Mouse (Mus musculus) large intestine, adult 2 months (tissue): ENCODE data around the gene Rasgef1b. TPM values are rescaled to one million over a fixed set of nuclear protein-coding genes. Genes with fewer than 3 reads are reported as not detected.
A peak's percentile ranks its signal among the peaks of the same experiment; 100 is the strongest.

Experiments
- DNase-seq: peaks from one replicate; pipeline ENCODE4 v3.0.0-alpha.2; 2012; ENCODE audit warnings: low read depth, low spot score
- WGBS: fragments of 180-500 bp; shearing (Covaris S2); methylation state at CpG from one replicate; pipeline ENCODE4 v1.1.7; 2018; 5-methylcytosine and 5-hydroxymethylcytosine counted together
- polyA plus RNA-seq: library from polyadenylated mRNA; depleted of rRNA; stranded (reverse); fragments of >200 nt; gene quantifications from 2 replicates; pipeline ENCODE4 v1.2.3, GENCODE M21; 2012

Rasgef1b gene
- polyA plus RNA-seq, 1 experiment, result 5.1 TPM

DNA sequence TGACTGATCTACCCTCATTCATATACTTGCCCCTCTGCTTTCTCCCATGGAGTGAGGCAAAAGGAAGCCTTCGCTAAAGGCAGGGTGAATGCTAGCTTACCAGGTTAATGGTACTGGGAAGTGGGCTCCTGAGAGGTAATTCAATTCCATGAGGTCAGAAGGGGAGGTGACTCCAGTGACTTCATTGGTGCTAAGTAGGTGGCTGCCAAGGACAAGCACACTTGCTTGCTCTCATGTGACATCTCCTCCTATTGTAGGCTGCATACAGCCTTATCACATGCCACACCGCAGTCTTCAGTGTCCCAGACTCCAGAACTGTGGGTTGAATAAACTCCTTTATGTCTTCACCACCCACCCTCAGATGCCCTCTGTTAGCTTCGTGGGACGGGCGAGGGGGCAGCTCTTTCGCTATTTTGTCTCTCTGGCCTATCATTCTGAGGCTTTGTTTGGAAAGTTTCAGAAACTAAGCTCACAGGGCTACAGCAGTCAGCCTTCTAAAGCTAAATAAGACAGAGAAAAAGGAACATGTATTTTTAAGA, 441.1 kb downstream of the Rasgef1b start:
- WGBS, result 93% methylated on average over 6 of the region's 6 CpGs
- no peak for DNase-seq

- WGBS, result 69% methylated on average over 6 of the region's 6 CpGs
Observed at GRCm38 (mm10) chr5:99286575-99286974, 442.3 kb downstream of the Rasgef1b start.

DNA sequence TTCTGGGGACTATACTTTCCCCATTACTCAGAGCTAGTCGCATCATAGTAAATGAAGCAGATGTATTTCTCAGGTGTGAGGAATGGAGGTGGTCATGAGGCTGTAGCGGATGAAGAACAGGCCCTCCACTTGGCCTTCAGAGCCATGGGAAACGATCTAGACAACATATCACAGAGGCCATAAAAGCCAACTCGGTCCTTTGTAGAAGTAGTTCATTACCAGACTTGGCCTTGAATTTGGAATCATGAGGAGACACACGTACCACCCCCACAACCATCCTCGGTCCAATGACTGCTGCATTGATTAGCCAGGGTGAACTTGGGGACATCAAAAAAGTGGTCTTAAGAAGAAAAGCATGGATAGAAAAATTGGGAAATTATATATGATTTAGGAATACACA, 442.8 kb downstream of the Rasgef1b start:
- 47% methylated on average over 6 of the region's 6 CpGs for WGBS
- no peak for DNase-seq

More at GRCm38 (mm10) chr5:99286575-99286974, 442.3 kb downstream of the Rasgef1b start:
- DNase-seq, result no peak

- DNase-seq, result peak; percentile 89
- WGBS, result 27% methylated on average over 7 of the region's 7 CpGs
Observed at GRCm38 (mm10) chr5:99284369-99284768, 444.5 kb downstream of the Rasgef1b start.

DNA sequence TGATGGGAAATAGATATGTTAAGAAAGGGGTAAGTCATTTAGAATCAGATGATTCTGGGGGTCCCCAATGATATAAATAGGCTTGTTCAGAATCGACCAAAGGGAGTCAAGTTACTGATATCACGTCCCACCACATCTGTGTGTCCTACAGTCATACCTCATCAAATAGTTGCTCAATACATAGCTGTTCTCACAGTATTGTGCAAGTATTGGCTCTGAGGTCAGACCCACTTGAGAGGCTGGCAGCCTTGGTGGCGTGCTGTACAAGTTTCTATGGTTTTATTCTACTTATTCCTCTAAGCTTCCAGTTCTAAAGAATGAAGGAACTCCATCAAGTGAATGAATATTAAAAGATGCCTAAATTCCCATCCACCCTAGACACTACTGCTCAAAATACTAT, 445.2 kb downstream of the Rasgef1b start:
- no peak for DNase-seq
- WGBS, result 64% methylated on average over 3 of the region's 3 CpGs

- no peak for DNase-seq
- 90% methylated on average over 5 of the region's 5 CpGs for WGBS
Observed at GRCm38 (mm10) chr5:99280536-99280935, 448.3 kb downstream of the Rasgef1b start.

DNA sequence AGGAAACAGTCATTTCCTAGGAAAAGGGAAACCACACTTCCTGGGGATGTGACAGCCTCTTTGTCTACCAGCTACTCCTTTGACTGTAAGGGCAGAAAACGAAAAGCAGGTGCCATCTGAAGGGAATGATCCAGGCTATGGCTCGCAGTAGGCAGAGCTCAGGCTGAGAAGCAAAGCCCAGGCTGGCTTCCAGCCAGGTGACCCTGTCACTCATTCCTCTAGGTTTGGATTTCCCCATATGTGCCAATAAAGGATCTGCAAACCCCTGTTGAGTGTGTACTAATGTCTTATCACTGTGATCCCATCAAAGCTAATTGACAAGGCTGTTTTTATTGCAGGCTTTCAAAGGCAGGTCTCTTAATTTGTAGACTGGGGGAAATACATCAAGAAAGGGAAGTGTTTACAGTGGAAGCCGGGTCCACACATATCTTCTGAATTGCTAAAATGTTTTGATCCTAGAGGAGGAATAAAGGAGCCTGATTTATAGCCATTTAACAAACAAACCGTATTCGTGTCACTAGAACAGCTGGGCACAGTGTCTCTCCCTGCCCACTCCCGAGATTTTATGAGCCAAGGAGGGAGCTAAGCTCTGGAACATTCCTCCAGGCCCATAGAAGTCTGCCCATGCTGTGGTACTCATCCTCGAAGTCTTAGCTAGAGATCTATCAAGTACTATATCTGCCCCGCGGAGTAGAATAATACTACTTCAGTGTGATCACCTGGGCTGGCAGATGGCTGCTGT, 449.7 kb downstream of the Rasgef1b start:
- WGBS, result 14% methylated on average over 9 of the region's 9 CpGs

DNA sequence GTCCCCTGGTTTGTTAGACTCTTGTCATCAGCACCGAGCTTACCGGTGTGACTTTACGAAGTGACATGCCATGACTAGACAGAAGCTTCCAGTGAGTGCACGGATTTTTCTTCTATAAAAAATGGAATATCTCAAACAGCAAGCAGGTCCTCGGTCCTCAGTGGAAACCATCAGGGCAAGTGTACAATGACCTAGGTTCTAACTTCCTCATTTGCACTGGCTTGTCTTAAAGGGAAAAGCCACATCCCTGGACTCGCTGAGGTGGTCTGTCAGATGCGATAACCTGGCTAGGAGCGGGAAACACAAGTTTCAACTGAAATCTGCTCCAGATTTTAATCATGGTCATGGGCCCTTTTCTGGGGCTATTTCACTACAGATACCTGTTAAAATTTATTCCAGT, 450.5 kb downstream of the Rasgef1b start:
- no peak for DNase-seq
- 78% methylated on average over 8 of the region's 8 CpGs for WGBS

More for the DNA sequence above, 449.7 kb downstream of the Rasgef1b start:
- no peak for DNase-seq

DNA sequence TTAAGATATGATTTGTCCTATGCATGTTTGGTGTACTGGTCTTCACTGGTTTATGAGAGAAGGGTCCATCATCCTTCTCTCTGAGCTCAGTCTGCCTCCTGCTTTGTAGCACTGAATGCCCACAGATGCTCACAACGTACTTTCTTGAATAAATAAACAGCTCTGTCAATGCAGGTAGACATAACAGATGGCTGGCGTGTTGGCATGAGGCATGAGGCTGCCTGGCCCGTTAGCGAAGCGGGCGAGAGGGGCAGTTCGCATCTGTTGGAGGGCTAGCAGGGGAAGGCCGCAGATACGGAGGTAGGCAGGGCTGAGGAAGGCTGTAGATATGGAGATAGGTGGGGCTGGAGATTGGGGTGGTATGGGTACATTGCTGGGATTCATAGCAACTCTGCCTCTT, 451.3 kb downstream of the Rasgef1b start:
- DNase-seq, result no peak
- WGBS, result 90% methylated on average over 9 of the region's 9 CpGs

DNA sequence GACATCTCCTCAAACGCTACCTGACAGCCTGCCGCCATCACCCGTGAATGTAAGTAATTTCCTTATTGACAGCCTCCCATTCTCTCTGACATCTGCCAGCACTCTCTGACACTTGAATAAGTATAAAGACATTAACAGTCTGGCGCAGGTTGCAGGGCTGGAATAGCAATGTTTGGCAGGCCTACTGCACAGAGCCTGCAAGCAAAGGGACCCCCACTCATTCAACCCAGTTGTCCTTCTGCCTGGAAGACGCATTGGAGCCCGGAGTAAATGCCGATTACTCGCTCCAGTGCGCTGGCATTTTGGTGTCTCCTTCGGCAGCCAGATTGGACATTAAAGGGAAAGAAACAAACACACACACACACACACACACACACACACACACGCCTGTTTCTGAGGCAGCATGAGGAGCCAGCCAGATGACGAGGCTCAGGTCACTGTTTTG, 454.7 kb downstream of the Rasgef1b start:
- DNase-seq, result no peak
- WGBS, result 71% methylated on average over 12 of the region's 12 CpGs

GRCm38 (mm10) chr5:99271531-99271930, 457.3 kb downstream of the Rasgef1b start:
- DNase-seq, result no peak
- 33% methylated on average over 1 of the region's 1 CpGs for WGBS

- DNase-seq, result no peak
Observed at GRCm38 (mm10) chr5:99269131-99269530, 459.7 kb downstream of the Rasgef1b start.

DNA sequence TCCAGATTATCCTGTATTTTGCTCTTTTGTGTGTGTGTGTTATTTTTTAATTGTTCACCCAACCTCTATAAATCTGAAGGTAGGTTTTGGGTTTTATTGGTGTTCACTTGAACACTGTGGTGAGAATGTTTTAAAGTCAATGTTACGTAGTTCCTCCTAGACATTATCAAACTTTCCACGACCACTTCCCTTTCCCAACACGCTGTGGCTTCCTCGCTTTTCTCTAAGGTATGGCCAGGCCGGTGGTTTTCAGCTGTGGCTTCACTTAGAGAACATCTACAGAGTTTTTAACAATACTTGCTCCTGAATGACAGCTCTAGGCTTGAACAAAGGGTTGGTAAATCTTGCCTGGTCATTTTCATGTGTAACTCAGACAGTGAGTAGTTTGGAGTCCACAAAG, 461.5 kb downstream of the Rasgef1b start:
- WGBS, result 81% methylated on average over 5 of the region's 5 CpGs

More at GRCm38 (mm10) chr5:99269131-99269530, 459.7 kb downstream of the Rasgef1b start:
- WGBS, result 59% methylated on average over 2 of the region's 2 CpGs

DNA sequence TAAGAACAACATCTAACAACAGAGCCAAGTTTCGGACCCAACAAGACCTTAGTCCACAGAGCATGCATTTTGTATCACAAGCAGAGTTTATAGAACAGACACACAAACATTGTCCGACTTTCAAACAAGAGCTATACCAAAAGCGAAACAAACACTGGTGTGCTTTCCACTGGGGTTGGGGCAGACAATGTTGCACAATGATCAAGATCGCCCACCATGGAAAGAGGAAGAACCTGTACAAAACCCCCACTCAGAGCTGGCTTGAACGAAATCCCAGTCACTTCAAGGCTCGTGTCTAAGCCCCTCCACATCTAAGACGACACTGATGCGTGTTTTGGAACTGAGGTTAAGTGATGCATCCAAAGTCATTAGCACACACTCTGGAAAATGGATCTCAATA, 462.6 kb downstream of the Rasgef1b start:
- DNase-seq, result no peak
- 91% methylated on average over 8 of the region's 8 CpGs for WGBS

More for the DNA sequence above, 461.5 kb downstream of the Rasgef1b start:
- DNase-seq, result no peak

GRCm38 (mm10) chr5:99262197-99262920, 466.5 kb downstream of the Rasgef1b start:
- no peak for DNase-seq
- 52% methylated on average over 6 of the region's 6 CpGs for WGBS

DNA sequence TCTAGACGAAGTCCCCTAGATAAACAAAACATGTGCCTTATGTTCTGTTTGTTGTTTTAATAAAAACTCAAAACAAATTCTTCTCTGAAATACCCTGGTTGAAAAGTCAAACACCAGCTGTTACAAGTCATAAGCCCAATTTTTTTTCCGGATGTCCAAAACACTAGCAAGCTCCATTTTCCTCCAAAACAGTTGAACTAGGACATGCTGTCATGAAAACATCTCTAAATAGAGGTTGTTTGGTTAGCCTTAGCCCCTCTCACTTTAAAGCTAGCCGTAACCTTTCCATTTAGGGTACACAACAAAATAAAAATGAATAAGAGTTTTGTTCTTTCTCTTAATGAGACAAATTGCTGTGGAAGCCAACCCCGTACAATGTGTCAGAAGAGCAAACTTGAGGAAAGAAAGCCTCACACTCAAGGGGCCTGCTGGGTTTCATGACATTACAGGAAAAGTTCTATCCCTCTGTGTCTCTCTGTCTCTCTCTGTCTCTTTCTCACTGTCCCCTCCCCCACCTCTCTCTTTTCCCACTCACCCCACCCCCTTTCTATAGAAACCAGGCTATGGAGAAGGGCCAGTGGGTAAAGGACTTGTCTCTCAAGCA, 467.6 kb downstream of the Rasgef1b start:
- 89% methylated on average over 4 of the region's 4 CpGs for WGBS
- DNase-seq, result no peak

DNA sequence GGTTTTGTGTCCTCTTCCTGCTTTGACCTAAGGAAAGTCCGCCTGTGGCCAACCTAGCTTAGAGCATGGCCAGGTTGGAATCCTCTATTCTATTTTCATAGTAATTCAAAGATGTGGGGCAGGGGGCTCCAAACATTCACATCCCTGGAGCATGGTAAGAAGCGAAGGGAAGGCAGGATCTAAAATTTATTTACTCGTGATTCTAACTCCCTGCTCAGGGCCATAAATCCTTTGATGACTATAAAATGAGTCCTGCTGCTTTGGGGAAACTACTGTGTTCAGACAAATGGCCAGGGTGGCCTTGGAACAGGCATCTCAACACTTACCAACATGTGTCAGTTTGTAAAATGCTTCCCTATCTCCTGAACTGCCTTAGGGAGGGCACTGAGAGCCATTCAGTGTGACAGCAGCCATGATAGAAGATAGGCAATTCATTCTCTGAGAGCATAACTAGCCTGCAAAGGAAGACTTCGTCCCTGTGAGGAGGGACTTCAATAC, 470.8 kb downstream of the Rasgef1b start:
- no peak for DNase-seq
- 55% methylated on average over 4 of the region's 4 CpGs for WGBS

DNA sequence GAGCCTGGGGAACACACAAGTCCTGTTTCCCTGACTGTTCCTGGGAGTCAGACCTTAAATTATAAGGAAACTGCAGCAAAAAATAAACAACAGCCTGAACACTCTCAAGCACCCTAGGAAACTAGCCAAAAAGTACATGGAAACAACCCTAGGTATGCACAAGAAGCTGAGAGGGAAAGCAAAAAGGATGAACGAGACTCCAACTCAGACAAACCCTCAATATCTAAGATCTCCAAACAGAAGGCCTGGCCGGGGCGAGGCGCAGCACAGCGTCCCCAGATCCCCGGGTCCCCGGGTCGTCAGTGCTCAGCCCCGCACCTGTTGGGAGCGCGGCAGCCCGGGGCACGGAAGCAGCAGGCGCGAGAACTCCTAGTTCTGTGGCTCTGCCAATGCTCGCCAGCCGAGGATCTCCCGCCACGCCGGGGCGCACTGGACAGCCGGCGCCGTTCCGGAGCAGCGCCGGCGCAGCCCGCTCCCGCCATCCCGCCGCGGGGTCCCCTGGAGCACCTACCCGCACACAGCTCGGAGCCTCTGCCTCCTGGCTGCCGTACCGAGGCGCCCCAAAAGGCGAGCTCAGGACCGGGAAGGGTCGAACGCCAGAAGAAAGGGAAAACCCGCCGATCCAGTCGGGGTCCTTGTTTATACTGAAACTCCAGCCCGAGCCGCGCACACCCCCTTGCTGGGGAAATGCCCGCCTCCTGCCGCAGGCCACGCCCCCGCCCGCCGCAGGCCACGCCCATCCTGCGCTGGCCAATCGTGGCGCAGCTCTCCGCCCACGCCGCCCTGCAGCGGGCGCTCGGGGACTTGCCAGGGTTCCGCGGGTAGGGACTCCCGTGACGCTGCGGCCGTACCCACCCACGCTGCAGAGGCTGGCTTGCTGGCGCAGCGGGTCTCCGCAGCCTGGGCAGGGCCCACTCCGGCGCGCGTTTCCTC, 476.4 kb downstream of the Rasgef1b start:
- DNase-seq, result peak; percentile 58
- under 1% methylated on average over 78 of the region's 78 CpGs for WGBS
